In the genomic region with DNA sequence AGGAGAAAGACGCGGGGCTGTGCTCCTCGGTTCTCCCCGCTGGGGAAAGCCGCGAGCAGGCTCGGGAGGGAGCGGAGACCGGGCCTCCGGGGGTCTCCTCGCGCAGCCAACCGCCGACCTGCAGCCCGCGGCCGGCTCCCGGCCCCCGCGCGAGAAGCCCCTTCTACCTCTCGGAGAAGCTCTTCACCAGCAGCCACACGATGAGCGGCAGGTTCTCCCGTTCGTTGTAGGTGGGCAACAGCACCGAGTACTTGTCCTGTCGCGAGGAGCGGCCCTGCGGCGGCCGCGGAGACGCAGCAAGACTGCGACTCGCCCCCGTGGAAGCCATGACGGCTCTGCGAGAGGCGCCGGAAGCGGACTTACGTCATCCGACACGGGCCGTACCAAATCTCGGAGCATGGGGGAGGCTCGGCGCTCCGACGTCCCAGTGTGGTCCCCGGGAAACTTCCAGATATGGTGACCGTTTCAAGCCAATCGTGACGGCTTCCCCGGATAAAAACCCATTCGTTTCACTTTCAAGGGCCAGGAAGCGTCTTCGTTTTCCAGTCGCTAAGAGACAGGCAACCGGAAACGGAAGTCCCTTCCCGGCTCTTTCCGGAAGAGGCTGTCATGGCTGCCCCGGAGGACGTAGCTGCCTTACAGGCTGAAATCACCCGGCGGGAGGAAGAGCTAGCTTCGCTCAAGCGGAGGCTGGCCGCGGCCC, we compare ENCODE assay signal across 8 mouse cellular contexts. TPM values are rescaled to one million over a fixed set of nuclear protein-coding genes. Genes with fewer than 3 reads are reported as not detected.
A peak's percentile ranks its signal among the peaks of the same experiment; 100 is the strongest.
DNase-seq lines count a peak whose midpoint lies in the region; ATAC-seq and TF ChIP-seq lines count a peak whose summit lies in the region.

TSS of gene Gm20716 (minus strand) at position 339 of the 703 bp plus-strand sequence.
TSS of gene Dpm1 (minus strand) at position 566 of the 703 bp plus-strand sequence.
TSS of gene Mocs3 (plus strand) at position 597 of the 703 bp plus-strand sequence.

- no peaks in the 10 kb centered on the region for H3K9me3 ChIP-seq in embryonic facial prominence, embryonic 13.5 days
- no peaks in the 10 kb centered on the region for H3K9me3 ChIP-seq in limb, embryonic 14.5 days (ENCODE audit: control insufficient read depth, low read length)
- H3K9me3 ChIP-seq in midbrain, postnatal 0 days (ENCODE audit: low read length), result no peaks in the 10 kb centered on the region

- TF ChIP-seq EP300 in heart, adult 2 months (IDR thresholded peaks at IDR 0.05; ENCODE audit: insufficient read depth, low read depth, low read length), result peak; percentile 49; the same call in 1 of the 2 replicates

- peaks cover 32% of the 10 kb centered on the region for H3K4me1 ChIP-seq in embryonic facial prominence, embryonic 13.5 days
- H3K4me1 ChIP-seq in heart, adult 2 months (ENCODE audit: control insufficient read depth, insufficient read depth, low read length), result peaks cover 5% of the 10 kb centered on the region
- peaks cover 19% of the 10 kb centered on the region for H3K4me1 ChIP-seq in limb, embryonic 14.5 days (ENCODE audit: control insufficient read depth, insufficient read depth, low read length)
- peaks cover 11% of the 10 kb centered on the region for H3K4me1 ChIP-seq in midbrain, postnatal 0 days (ENCODE audit: insufficient read depth, low read length)

- peak; percentile 94 for TF ChIP-seq POLR2A in heart, adult 2 months (IDR thresholded peaks at IDR 0.05; ENCODE audit: insufficient read depth, low read depth, low read length)
- peak; percentile 95; the same call in 1 of the 2 replicates for TF ChIP-seq POLR2A in limb, embryonic 14.5 days (IDR thresholded peaks at IDR 0.05; ENCODE audit: borderline replicate concordance, extremely low read depth, insufficient read depth, insufficient read length)

- intact Hi-C loops in heart, adult 2 months (cut with DNase I), result loop anchor here (1.0 kb wide), 1 partner anchor 23 kb away; the partner anchor contains the start of gene Adnp

- H3K27ac ChIP-seq in embryonic facial prominence, embryonic 13.5 days, result peak within 1 kb of the TSS; percentile 88
- peak within 1 kb of the TSS; percentile 99 for H3K27ac ChIP-seq in heart, adult 2 months
- H3K27ac ChIP-seq in limb, embryonic 14.5 days (replicated peaks; ENCODE audit: low read depth, low read length), result peak within 1 kb of the TSS; percentile 91
- H3K27ac ChIP-seq in midbrain, postnatal 0 days (ENCODE audit: low read depth, low read length), result peak within 1 kb of the TSS; percentile 91

- H3K4me3 ChIP-seq in embryonic facial prominence, embryonic 13.5 days, result peak within 1 kb of the TSS; percentile 100
- H3K4me3 ChIP-seq in heart, adult 2 months, result peak within 1 kb of the TSS; percentile 94
- H3K4me3 ChIP-seq in limb, embryonic 14.5 days (replicated peaks; ENCODE audit: low read length), result peak within 1 kb of the TSS; percentile 100
- H3K4me3 ChIP-seq in midbrain, postnatal 0 days (ENCODE audit: low read depth, low read length), result peak within 1 kb of the TSS; percentile 99

- peak; percentile 77; the same call in 1 of the 2 replicates for ATAC-seq in embryonic facial prominence, embryonic 13.5 days (ENCODE audit: insufficient number of reproducible peaks, insufficient read depth, low FRiP score, low TSS enrichment, low read depth)
- ATAC-seq in limb, embryonic 14.5 days (ENCODE audit: low FRiP score, low read depth), result peak; percentile 91
- peak; percentile 88 for ATAC-seq in midbrain, postnatal 0 days (ENCODE audit: low FRiP score)

- peak within 1 kb of the TSS; percentile 96 for H3K9ac ChIP-seq in embryonic facial prominence, embryonic 13.5 days
- H3K9ac ChIP-seq in heart, adult 2 months (ENCODE audit: low read depth, low read length), result peak within 1 kb of the TSS; percentile 84
- H3K9ac ChIP-seq in limb, embryonic 14.5 days (ENCODE audit: low read depth, low read length, severe bottlenecking), result peak within 1 kb of the TSS; percentile 93
- H3K9ac ChIP-seq in midbrain, postnatal 0 days (replicated peaks; ENCODE audit: low read length, poor library complexity, severe bottlenecking), result peak within 1 kb of the TSS; percentile 92

- H3K36me3 ChIP-seq in embryonic facial prominence, embryonic 13.5 days, result peaks cover 29% of the 10 kb centered on the region
- H3K36me3 ChIP-seq in heart, adult 2 months (ENCODE audit: control insufficient read depth, insufficient read depth, low read length), result peaks cover 2% of the 10 kb centered on the region
- peaks cover 38% of the 10 kb centered on the region for H3K36me3 ChIP-seq in limb, embryonic 14.5 days (ENCODE audit: control insufficient read depth, insufficient read depth, low read length)
- H3K36me3 ChIP-seq in midbrain, postnatal 0 days (ENCODE audit: insufficient read depth, low read length), result peaks cover 14% of the 10 kb centered on the region; the same call in 1 of the 2 replicates

- no peaks in the 10 kb centered on the region for H3K27me3 ChIP-seq in embryonic facial prominence, embryonic 13.5 days
- no peaks in the 10 kb centered on the region for H3K27me3 ChIP-seq in heart, adult 2 months (ENCODE audit: control insufficient read depth, insufficient read depth, low read length)
- no peaks in the 10 kb centered on the region for H3K27me3 ChIP-seq in limb, embryonic 14.5 days (ENCODE audit: control insufficient read depth, insufficient read depth, low read length)
- no peaks in the 10 kb centered on the region for H3K27me3 ChIP-seq in midbrain, postnatal 0 days (ENCODE audit: insufficient read depth, low read length)

- 0% methylated on average over 73 of the region's 73 CpGs for WGBS in embryonic facial prominence, embryonic 13.5 days
- WGBS in heart, adult 2 months, result under 1% methylated on average over 73 of the region's 73 CpGs
- WGBS in limb, embryonic 14.5 days, result under 1% methylated on average over 59 of the region's 73 CpGs
- under 1% methylated on average over 71 of the region's 73 CpGs for WGBS in midbrain, postnatal 0 days

- TF ChIP-seq CTCF in heart, adult 2 months (IDR thresholded peaks at IDR 0.05), result no peak
- no peak for TF ChIP-seq CTCF in midbrain, postnatal 0 days (IDR thresholded peaks at IDR 0.05)

- DNase-seq in 3134 (ENCODE audit: extremely low read depth, insufficient read length, low spot score), result peak; percentile 96
- peak; percentile 86 to 89 for DNase-seq in adrenal gland, postnatal 36 days
- peak; percentile 90 to 93 for DNase-seq in heart, adult 2 months
- DNase-seq in kidney, adult 8-10 months, result peak; percentile 82 to 85
- DNase-seq in limb, embryonic 14.5 days (ENCODE audit: low spot score), result peak; percentile 92
- peak; percentile 93 for DNase-seq in midbrain, postnatal 0 days (ENCODE audit: low spot score)
- peak; percentile 59 to 76 for DNase-seq in spleen, postnatal 14 days (ENCODE audit: low spot score in 2 of 2)

- peaks cover 9% of the 10 kb centered on the region; the same call in 1 of the 2 replicates for H3K79me2 ChIP-seq in heart, adult 2 months (replicated peaks; ENCODE audit: control insufficient read depth, insufficient read depth, low read length)

- H3K4me2 ChIP-seq in embryonic facial prominence, embryonic 13.5 days, result peak within 1 kb of the TSS; percentile 100
- H3K4me2 ChIP-seq in limb, embryonic 14.5 days (replicated peaks; ENCODE audit: low read depth, low read length, severe bottlenecking), result peak within 1 kb of the TSS; percentile 97
- H3K4me2 ChIP-seq in midbrain, postnatal 0 days (ENCODE audit: low read depth, low read length, poor library complexity, severe bottlenecking), result peak within 1 kb of the TSS; percentile 98

RNA-seq across cellular contexts. Expression of gene Gm20716, which starts in this region (rescaled TPM):
- 10 to 100 TPM; 26.6 to 27.7 TPM for total RNA-seq in adrenal gland, postnatal 36 days (2021)
- polyA plus RNA-seq in embryonic facial prominence, embryonic 13.5 days (2015; fragmentation: Nextera tagmentation; extraction: Ambion mirVana), result 26.0 and 29.3 TPM in 2 replicates
- 10 to 100 TPM; 11.5 to 14.7 TPM for total RNA-seq in heart, adult 2 months (2021)
- polyA plus RNA-seq in heart, adult 2 months (2012; rRNA removed), result 4.4 and 15.9 TPM in 2 replicates
- 14.5 and 28.6 TPM in 2 replicates for polyA plus RNA-seq in limb, embryonic 14.5 days (2012; rRNA removed)
- polyA plus RNA-seq in limb, embryonic 14.5 days (2014; fragmentation: Nextera tagmentation; extraction: Ambion mirVana), result 22.9 and 27.8 TPM in 2 replicates
- 43.2 and 47.1 TPM in 2 replicates for total RNA-seq in midbrain, postnatal 0 days (2014; rRNA removed)
- polyA plus RNA-seq in midbrain, postnatal 0 days (2015; fragmentation: Nextera tagmentation; extraction: Ambion mirVana), result 15.7 and 16.0 TPM in 2 replicates

RNA-seq across cellular contexts. Expression of gene Dpm1, which starts in this region (rescaled TPM):
- 100 to 1,000 TPM; 104 to 123 TPM for total RNA-seq in adrenal gland, postnatal 36 days (2021)
- 96.6 and 99.5 TPM in 2 replicates for polyA plus RNA-seq in embryonic facial prominence, embryonic 13.5 days (2015; fragmentation: Nextera tagmentation; extraction: Ambion mirVana)
- 10 to 100 TPM; 77.6 to 88.1 TPM for total RNA-seq in heart, adult 2 months (2021)
- polyA plus RNA-seq in heart, adult 2 months (2012; rRNA removed), result 15.8 and 25.5 TPM in 2 replicates
- 15.7 and 18.4 TPM in 2 replicates for polyA plus RNA-seq in limb, embryonic 14.5 days (2012; rRNA removed)
- polyA plus RNA-seq in limb, embryonic 14.5 days (2014; fragmentation: Nextera tagmentation; extraction: Ambion mirVana), result 90.4 and 90.6 TPM in 2 replicates
- 11.4 and 30.0 TPM in 2 replicates for total RNA-seq in midbrain, postnatal 0 days (2014; rRNA removed)
- polyA plus RNA-seq in midbrain, postnatal 0 days (2015; fragmentation: Nextera tagmentation; extraction: Ambion mirVana), result 87.9 and 97.2 TPM in 2 replicates

RNA-seq across cellular contexts. Expression of gene Mocs3, which starts in this region (rescaled TPM):
- total RNA-seq in adrenal gland, postnatal 36 days (2021), result 10 to 100 TPM; 14.3 to 15.8 TPM
- 7.5 and 7.6 TPM in 2 replicates for polyA plus RNA-seq in embryonic facial prominence, embryonic 13.5 days (2015; fragmentation: Nextera tagmentation; extraction: Ambion mirVana)
- total RNA-seq in heart, adult 2 months (2021), result 1 to 10 TPM; 7.7 to 8.7 TPM
- polyA plus RNA-seq in heart, adult 2 months (2012; rRNA removed), result 4.0 TPM in 2 replicates
- 12.2 and 16.5 TPM in 2 replicates for polyA plus RNA-seq in limb, embryonic 14.5 days (2012; rRNA removed)
- 8.3 and 10.6 TPM in 2 replicates for polyA plus RNA-seq in limb, embryonic 14.5 days (2014; fragmentation: Nextera tagmentation; extraction: Ambion mirVana)
- total RNA-seq in midbrain, postnatal 0 days (2014; rRNA removed), result 19.3 and 20.9 TPM in 2 replicates
- polyA plus RNA-seq in midbrain, postnatal 0 days (2015; fragmentation: Nextera tagmentation; extraction: Ambion mirVana), result 7.4 and 7.5 TPM in 2 replicates

Comparison
In these comparisons a context has a peak if more than half of its experiments do, and no peak if none do; other contexts are left out.
1. Peak in every context shown above with its lines: DNase-seq, ATAC-seq, H3K4me3 ChIP-seq and H3K27ac ChIP-seq.